Mouse (Mus musculus): ENCODE results near the gene Nars2.
A peak's percentile ranks its signal among the peaks of the same experiment; 100 is the strongest.

Gene Nars2

GRCm38 (mm10) chr7:97072061-97072460, 120.8 kb downstream of the Nars2 start:
- no peak for DNase-seq (ENCODE audit: low read depth, low spot score)

- DNase-seq (ENCODE audit: low read depth, low spot score), result no peak
Measured at GRCm38 (mm10) chr7:97074974-97075373, 123.7 kb downstream of the Nars2 start.

DNA sequence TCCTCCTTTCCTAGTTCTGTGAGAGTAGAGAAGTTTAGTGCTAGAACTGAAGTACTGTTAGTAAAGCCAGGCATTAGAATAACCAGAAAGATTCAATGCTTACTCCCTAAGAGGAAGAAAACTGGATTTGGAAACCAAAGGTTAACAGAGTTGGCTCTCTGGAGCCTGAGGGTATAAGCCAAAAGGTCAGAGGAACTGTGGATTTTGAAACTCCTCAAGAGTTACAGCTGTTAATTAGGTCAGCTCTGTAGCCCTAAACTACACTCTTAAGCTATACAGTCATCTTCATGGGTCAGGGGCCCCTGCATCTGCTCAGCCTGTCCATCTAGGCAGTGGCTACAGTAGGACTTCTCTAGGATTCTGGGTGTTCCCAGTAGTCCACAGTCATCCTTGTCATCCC, 125.7 kb downstream of the Nars2 start:
- DNase-seq (ENCODE audit: low read depth, low spot score), result no peak

DNA sequence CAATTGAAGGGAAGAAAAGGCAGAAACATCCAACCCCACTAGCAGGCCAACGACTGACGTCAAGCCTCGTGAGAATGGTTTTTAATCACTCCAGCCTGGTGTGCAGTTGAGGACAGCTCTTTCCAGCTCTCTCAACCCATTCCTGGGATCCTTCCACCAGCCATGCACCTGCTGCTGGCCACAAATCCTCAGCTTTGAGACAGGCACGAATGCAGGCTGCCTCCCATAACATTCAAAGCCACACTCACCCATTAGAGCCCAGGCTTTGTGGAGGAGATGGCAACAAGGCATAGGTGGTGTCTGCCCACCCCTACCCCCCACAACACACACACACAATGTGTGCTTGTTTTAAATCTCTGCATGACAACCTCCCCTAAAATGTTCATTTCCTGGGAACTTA, 127.4 kb downstream of the Nars2 start:
- no peak for DNase-seq (ENCODE audit: low read depth, low spot score)

- DNase-seq (ENCODE audit: low read depth, low spot score), result peak; percentile 37
Measured at GRCm38 (mm10) chr7:97079145-97079544, 127.8 kb downstream of the Nars2 start.

- no peak for DNase-seq (ENCODE audit: low read depth, low spot score)
Measured at GRCm38 (mm10) chr7:97079651-97080365, 128.5 kb downstream of the Nars2 start.

GRCm38 (mm10) chr7:97080621-97081241, 129.4 kb downstream of the Nars2 start:
- DNase-seq (ENCODE audit: low read depth, low spot score), result no peak

GRCm38 (mm10) chr7:97081242-97081958, 130.1 kb downstream of the Nars2 start, which contains the start of gene Gab2:
Gene Gab2 (plus strand): TSS chr7:97081586.
- DNase-seq (ENCODE audit: low read depth, low spot score), result peak; percentile 49

- DNase-seq (ENCODE audit: low read depth, low spot score), result no peak
Measured at GRCm38 (mm10) chr7:97081959-97082218, 130.6 kb downstream of the Nars2 start.

GRCm38 (mm10) chr7:97082219-97083101, 131.2 kb downstream of the Nars2 start:
- DNase-seq (ENCODE audit: low read depth, low spot score), result peak; percentile 24

- DNase-seq (ENCODE audit: low read depth, low spot score), result no peak
Measured at GRCm38 (mm10) chr7:97083579-97083978, 132.3 kb downstream of the Nars2 start.

- DNase-seq (ENCODE audit: low read depth, low spot score), result no peak
Measured at GRCm38 (mm10) chr7:97084181-97084580, 132.9 kb downstream of the Nars2 start.

GRCm38 (mm10) chr7:97085291-97085690, 134.0 kb downstream of the Nars2 start:
- peak; percentile 75 for DNase-seq (ENCODE audit: low read depth, low spot score)

- no peak for DNase-seq (ENCODE audit: low read depth, low spot score)
Measured at GRCm38 (mm10) chr7:97094241-97094640, 142.9 kb downstream of the Nars2 start.

DNA sequence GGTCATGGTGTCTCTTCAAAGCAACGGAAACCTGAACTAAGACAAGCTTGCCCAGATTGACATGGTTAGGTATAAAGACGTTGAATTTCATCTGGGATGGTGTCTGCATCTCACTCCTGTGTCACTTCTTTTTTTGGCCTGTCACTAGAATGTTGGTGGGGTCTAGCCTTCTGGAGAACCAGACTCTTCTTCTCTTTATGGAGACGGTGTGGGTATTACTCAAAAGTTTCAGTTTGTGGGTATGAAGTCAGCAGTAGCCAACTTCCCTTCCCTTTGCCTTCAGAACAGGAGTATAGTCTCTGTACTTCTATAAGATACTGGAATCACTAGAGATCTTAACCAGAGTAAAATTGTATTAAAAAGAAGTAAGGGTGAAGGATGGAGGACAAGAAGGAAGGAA, 156.8 kb downstream of the Nars2 start:
- DNase-seq (ENCODE audit: low read depth, low spot score), result no peak

Data from CD4-positive, CD25-positive, alpha-beta regulatory T cell, adult 2 months (primary cell).